Mouse (Mus musculus) CH12.LX (cell line): Measurements from ENCODE around the gene Mrgprf. TPM values are rescaled to one million over a fixed set of nuclear protein-coding genes. Genes with fewer than 3 reads are reported as not detected.

ENCODE experiments used
- DNase-seq: peaks from one replicate; pipeline ENCODE4 v3.0.0-alpha.2; 2013; ENCODE audit errors: extremely low read depth
- H3K27ac ChIP-seq: 2 replicates; pipeline ENCODE4 v1.5.1; 2012; ENCODE audit warnings: low read depth, mild to moderate bottlenecking, control low read depth, moderate library complexity; ENCODE audit not compliant: insufficient read depth
- H3K27me3 ChIP-seq: replicated peaks from 2 replicates; pipeline ENCODE3; 2012; ENCODE audit warnings: inconsistent platforms
- H3K36me3 ChIP-seq, 2 experiments: replicated peaks in 1 of 2; 2 replicates each; pipeline versions ENCODE3 to v1.6.1; 2012; ENCODE audit warnings: inconsistent platforms in 1 of 2, low read length in 1 of 2, mild to moderate bottlenecking in 1 of 2, mixed read lengths in 1 of 2, moderate library complexity in 1 of 2; ENCODE audit not compliant: control insufficient read depth in 1 of 2, insufficient read depth in 1 of 2
- H3K4me1 ChIP-seq, 2 experiments: 2 replicates each; pipeline ENCODE4 v1.6.1; 2012; ENCODE audit warnings: inconsistent platforms in 1 of 2, moderate library complexity in 1 of 2; ENCODE audit not compliant: insufficient read depth in 2 of 2, control insufficient read depth in 1 of 2
- H3K4me2 ChIP-seq: 2 replicates; pipeline ENCODE4 v1.6.1; 2012; ENCODE audit warnings: low read depth, mild to moderate bottlenecking, control low read depth; ENCODE audit not compliant: poor library complexity, insufficient read depth, severe bottlenecking
- H3K4me3 ChIP-seq, 3 experiments: fragments of 150-350 bp in 1 of 3; sonication (generic) in 1 of 3; replicated peaks in 1 of 3; 2 replicates each; pipeline versions ENCODE3 to v1.5.1; 2011 to 2012; ENCODE audit warnings: low read depth in 2 of 3, low read length in 2 of 3, mild to moderate bottlenecking in 2 of 3, moderate library complexity in 2 of 3, control low read depth in 1 of 3, improper control_type of control experiment in 1 of 3, inconsistent platforms in 1 of 3, mixed read lengths in 1 of 3; ENCODE audit not compliant: poor library complexity in 1 of 3
- H3K79me2 ChIP-seq: replicated peaks from 2 replicates; pipeline ENCODE4 v1.6.1; 2012; ENCODE audit warnings: mild to moderate bottlenecking, moderate library complexity; ENCODE audit not compliant: control insufficient read depth, poor library complexity, insufficient read depth, severe bottlenecking; ENCODE audit errors: extremely low read depth
- H3K9ac ChIP-seq: 2 replicates; pipeline ENCODE4 v1.6.1; 2012; ENCODE audit warnings: low read depth, mild to moderate bottlenecking, control low read depth, moderate library complexity; ENCODE audit not compliant: insufficient read depth
- H3K9me3 ChIP-seq: replicated peaks from 2 replicates; pipeline ENCODE3; 2012; ENCODE audit warnings: low read length, inconsistent platforms, mixed read lengths
- BHLHE40 ChIP-seq: IDR thresholded peaks from 2 replicates; pipeline ENCODE4 v1.6.1; 2011; ENCODE audit warnings: mild to moderate bottlenecking, low read depth, low read length, improper control_type of control experiment
- CHD2 ChIP-seq: IDR thresholded peaks from 2 replicates; pipeline ENCODE4 v1.6.1; 2011; ENCODE audit warnings: low read length, improper control_type of control experiment
- CTCF ChIP-seq, 2 experiments: IDR thresholded peaks in 1 of 2; conservative IDR thresholded peaks in 1 of 2; 2 replicates each; pipeline ENCODE4 v1.5.1; 2011 to 2012; ENCODE audit warnings: low read depth in 2 of 2, low read length in 2 of 2, improper control_type of control experiment in 1 of 2, inconsistent platforms in 1 of 2, mild to moderate bottlenecking in 1 of 2, moderate library complexity in 1 of 2
- GABPA ChIP-seq: IDR thresholded peaks from 2 replicates; pipeline ENCODE4 v1.6.1; 2012; ENCODE audit warnings: low read depth, low read length, improper control_type of control experiment, inconsistent platforms; ENCODE audit not compliant: insufficient replicate concordance
- HCFC1 ChIP-seq: IDR thresholded peaks from 2 replicates; pipeline ENCODE4 v1.6.1; 2012; ENCODE audit warnings: low read depth, mild to moderate bottlenecking, inconsistent platforms, low read length, improper control_type of control experiment
- IRF4 ChIP-seq: IDR thresholded peaks from 2 replicates; pipeline ENCODE4 v1.6.1; 2014; ENCODE audit warnings: low read depth, mild to moderate bottlenecking, inconsistent platforms, low read length, improper control_type of control experiment
- JUN ChIP-seq: IDR thresholded peaks from 2 replicates; pipeline ENCODE4 v1.6.1; 2011; ENCODE audit warnings: low read depth, mild to moderate bottlenecking, low read length, improper control_type of control experiment, moderate library complexity; ENCODE audit not compliant: insufficient read depth
- KAT2A ChIP-seq: IDR thresholded peaks from 2 replicates; pipeline ENCODE4 v1.6.1; 2012; ENCODE audit warnings: low read length, improper control_type of control experiment, inconsistent platforms; ENCODE audit not compliant: insufficient replicate concordance
- MAFK ChIP-seq: IDR thresholded peaks from 2 replicates; pipeline ENCODE4 v1.6.1; 2011; ENCODE audit warnings: low read length, improper control_type of control experiment; ENCODE audit not compliant: insufficient replicate concordance
- MAX ChIP-seq: IDR thresholded peaks from 2 replicates; pipeline ENCODE4 v1.6.1; 2011; ENCODE audit warnings: low read length, improper control_type of control experiment
- MEF2A ChIP-seq: IDR thresholded peaks from 2 replicates; pipeline ENCODE4 v1.6.1; 2014; ENCODE audit warnings: low read depth, mild to moderate bottlenecking, inconsistent platforms, low read length, improper control_type of control experiment, borderline replicate concordance
- MXI1 ChIP-seq: IDR thresholded peaks from 2 replicates; pipeline ENCODE4 v1.6.1; 2011; ENCODE audit warnings: mild to moderate bottlenecking, low read depth, low read length, improper control_type of control experiment
- MYC ChIP-seq: IDR thresholded peaks from 2 replicates; pipeline ENCODE4 v1.6.1; 2011; ENCODE audit warnings: low read depth, mild to moderate bottlenecking, improper control_type of control experiment, low read length
- NELFE ChIP-seq: IDR thresholded peaks from 2 replicates; pipeline ENCODE4 v1.6.1; 2011; ENCODE audit warnings: low read depth, low read length, improper control_type of control experiment
- PAX5 ChIP-seq: IDR thresholded peaks from 2 replicates; pipeline ENCODE4 v1.6.1; 2012; ENCODE audit warnings: low read length, inconsistent platforms, mixed read lengths
- POLR2A ChIP-seq: IDR thresholded peaks from 2 replicates; pipeline ENCODE4 v1.6.1; 2011; ENCODE audit warnings: low read depth, mild to moderate bottlenecking, improper control_type of control experiment, low read length
- RAD21 ChIP-seq: IDR thresholded peaks from 2 replicates; pipeline ENCODE4 v1.6.1; 2011; ENCODE audit warnings: low read depth, mild to moderate bottlenecking, low read length, improper control_type of control experiment, moderate library complexity
- SMC3 ChIP-seq: IDR thresholded peaks from 2 replicates; pipeline ENCODE4 v1.6.1; 2011; ENCODE audit warnings: low read depth, low read length, improper control_type of control experiment
- TCF12 ChIP-seq: IDR thresholded peaks from 2 replicates; pipeline ENCODE4 v1.6.1; 2014; ENCODE audit warnings: low read depth, mild to moderate bottlenecking, inconsistent platforms, low read length, improper control_type of control experiment
- UBTF ChIP-seq: IDR thresholded peaks from 2 replicates; pipeline ENCODE4 v1.6.1; 2012; ENCODE audit warnings: low read depth, mild to moderate bottlenecking, inconsistent platforms, low read length, improper control_type of control experiment, moderate library complexity
- ZC3H11A ChIP-seq: IDR thresholded peaks from 2 replicates; pipeline ENCODE4 v1.6.1; 2012; ENCODE audit warnings: low read depth, mild to moderate bottlenecking, inconsistent platforms, low read length, improper control_type of control experiment
- dilution Hi-C: fragments of 300-500 bp; cut with MboI; formaldehyde crosslinking; loops from 2 replicates; pipeline ENCODE4 v1.14.3; 2020; ENCODE audit warnings: low sequenced_read_pairs; ENCODE audit not compliant: extremely low pct_unique_long_range_greater_than_20kb, extremely low pct_ligation_motif_present
- in situ Hi-C: fragments of 300-500 bp; cut with MboI; formaldehyde crosslinking; loops from 3 replicates; pipeline ENCODE4 v1.14.3; 2019; ENCODE audit warnings: low sequenced_read_pairs, low pct_ligation_motif_present, low pct_unique_long_range_greater_than_20kb, mixed read lengths
- polyA plus RNA-seq: library from polyadenylated mRNA; unstranded; fragments of >175 nt; gene quantifications from 2 replicates; pipeline ENCODE4 v1.2.1, GENCODE M21; 2012; ENCODE audit warnings: low read depth; ENCODE audit not compliant: insufficient read length
- total RNA-seq, 2 experiments: library from RNA; depleted of rRNA; stranded (reverse); fragments of 300-350 nt in 1 of 2; fragments of >200 nt in 1 of 2; gene quantifications; 2 replicates each; pipeline ENCODE4 v1.2.3; 2012 to 2014

The Mrgprf gene
- total and polyA plus RNA-seq, 3 experiments: not detected

GRCm38 (mm10) chr7:145266011-145266410 lies 34.6 kb upstream of the Mrgprf start:
- no peak overlapping the region for H3K4me3 ChIP-seq
- no peak overlapping the region for H3K4me2 ChIP-seq
- H3K27ac ChIP-seq: no peak overlapping the region
- peaks cover 0 to 14% of the 10 kb centered on the region in 2 experiments; a peak in 2 of 4 replicates for H3K4me1 ChIP-seq
- dilution Hi-C loops: no loop called here
- peaks cover 41 to 96% of the 10 kb centered on the region in 2 experiments for H3K36me3 ChIP-seq
- no peaks in the 10 kb centered on the region for H3K27me3 ChIP-seq
- no peak for DNase-seq
- no peaks in the 10 kb centered on the region for H3K79me2 ChIP-seq
- no peaks in the 10 kb centered on the region for H3K9me3 ChIP-seq
- in situ Hi-C loops: no loop called here
- H3K9ac ChIP-seq: no peak overlapping the region
- no peak for TF ChIP-seq JUN
- TF ChIP-seq, all 38 proteins: peak for 0

- Histone ChIP-seq H3K4me3 (no peak overlapping the region), H3K36me3 (peaks cover 61 to 100% of the 10 kb centered on the region in 2 experiments), H3K4me2 (no peak overlapping the region), H3K9ac (no peak overlapping the region), H3K27me3 (no peaks in the 10 kb centered on the region), H3K27ac (no peak overlapping the region), H3K4me1 (peaks cover 0 to 14% of the 10 kb centered on the region in 2 experiments; a peak in 3 of 4 replicates), H3K79me2 (no peaks in the 10 kb centered on the region), H3K9me3 (no peaks in the 10 kb centered on the region)
- in situ Hi-C loops (no loop called here), dilution Hi-C loops (no loop called here)
- no peak for TF ChIP-seq MAFK
- no peak for TF ChIP-seq CHD2
- no peak for TF ChIP-seq GABPA
- TF ChIP-seq KAT2A: no peak
- no peak for TF ChIP-seq SMC3
- DNase-seq: no peak
Measured at GRCm38 (mm10) chr7:145268890-145269289, 31.7 kb upstream of the Mrgprf start.

GRCm38 (mm10) chr7:145270955-145271354 lies 29.7 kb upstream of the Mrgprf start:
- Histone ChIP-seq H3K4me3 (no peak overlapping the region), H3K27ac (no peak overlapping the region), H3K4me1 (peaks cover 0 to 8% of the 10 kb centered on the region in 2 experiments; a peak in 3 of 4 replicates), H3K4me2 (no peak overlapping the region), H3K36me3 (peaks cover 72 to 98% of the 10 kb centered on the region in 2 experiments), H3K27me3 (no peaks in the 10 kb centered on the region), H3K9ac (no peak overlapping the region), H3K79me2 (no peaks in the 10 kb centered on the region), H3K9me3 (no peaks in the 10 kb centered on the region)
- TF ChIP-seq MYC: no peak
- TF ChIP-seq UBTF: no peak
- TF ChIP-seq PAX5: no peak
- no peak for TF ChIP-seq ZC3H11A
- no peak for TF ChIP-seq MAFK
- TF ChIP-seq POLR2A: no peak
- TF ChIP-seq KAT2A: no peak
- no peak for TF ChIP-seq MEF2A
- no peak for TF ChIP-seq HCFC1
- no peak for TF ChIP-seq IRF4
- TF ChIP-seq RAD21: no peak
- no peak for TF ChIP-seq GABPA
- no peak for TF ChIP-seq NELFE
- TF ChIP-seq TCF12: no peak
- TF ChIP-seq MAX: no peak
- no peak for TF ChIP-seq MXI1
- no peak for TF ChIP-seq CTCF (conservative IDR thresholded peaks at IDR 0.05 in 1 of 2, IDR thresholded peaks at IDR 0.05 in 1 of 2; ENCODE audit: low read depth in 2 of 2, low read length in 2 of 2)
- no peak for TF ChIP-seq BHLHE40
- in situ Hi-C loops (no loop called here), dilution Hi-C loops (no loop called here)
- no peak for DNase-seq
